Mouse (Mus musculus): Measurements from ENCODE around the gene Kdelr3.

Gene Kdelr3

GRCm38 (mm10) chr15:79575543-79576222, 59.5 kb downstream of the Kdelr3 start:
- DNase-seq (ENCODE audit: low spot score in 2 of 2), result no peak

- no peak for DNase-seq (ENCODE audit: low spot score in 2 of 2)
These were observed 60.7 kb downstream of the Kdelr3 start for GRCm38 (mm10) chr15:79576947-79577346.

All from cerebellum, postnatal 4 days (tissue).